Mouse (Mus musculus): ENCODE data around the gene Kctd3.

DNA sequence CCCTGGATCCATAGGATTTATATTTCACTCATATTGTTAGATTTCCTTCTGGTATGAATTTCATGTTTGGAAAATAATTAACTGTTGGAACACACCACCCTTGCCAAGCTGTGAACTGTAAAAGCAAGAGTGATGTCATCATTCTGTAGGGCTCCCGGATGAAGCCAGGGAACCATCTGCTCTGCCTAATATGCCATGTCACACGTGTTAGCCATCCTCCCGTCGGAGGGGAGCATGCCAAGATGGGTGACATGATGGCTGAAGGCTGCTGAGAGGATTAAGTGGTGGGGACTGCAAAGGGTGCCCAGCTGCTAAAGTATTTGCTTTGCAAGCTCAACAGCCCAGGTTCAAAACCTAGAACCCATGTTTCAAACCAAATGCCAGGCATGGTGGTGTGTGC, 44.5 kb upstream of the Kctd3 start:
- TF ChIP-seq CTCF (IDR thresholded peaks at IDR 0.05; ENCODE audit: insufficient read depth, low read depth, low read length) (no peak), POLR2A (IDR thresholded peaks at IDR 0.05; ENCODE audit: insufficient read depth, low read depth, low read length) (no peak)

Data from olfactory bulb, adult 2 months (tissue).